Mouse (Mus musculus): ENCODE measurements around the gene Ntrk2.

Ntrk2 gene

GRCm38 (mm10) chr13:58964701-58965359 is 158.5 kb downstream of the Ntrk2 start:
- no peak for DNase-seq (ENCODE audit: extremely low spot score)

DNA sequence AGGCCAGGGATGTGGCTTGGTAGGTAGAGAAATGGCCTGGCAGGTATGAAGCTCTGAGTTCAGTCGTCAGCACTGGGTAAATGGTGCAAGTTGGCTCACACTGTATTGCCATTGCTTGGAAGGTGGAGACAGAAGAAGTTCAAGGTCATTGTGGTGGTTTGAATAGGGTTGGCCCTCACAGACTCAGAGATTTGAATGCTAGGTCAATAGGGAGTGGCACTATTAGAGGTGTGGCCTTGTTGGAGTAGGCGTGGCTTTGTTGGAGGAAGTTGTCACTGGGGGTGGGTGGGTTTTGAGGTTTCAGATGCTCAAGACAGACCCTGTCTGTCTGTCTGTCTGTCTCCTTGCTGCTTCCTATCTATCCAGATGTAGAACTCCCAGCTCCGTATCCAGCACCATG is 159.5 kb downstream of the Ntrk2 start:
- no peak for DNase-seq (ENCODE audit: extremely low spot score)

DNA sequence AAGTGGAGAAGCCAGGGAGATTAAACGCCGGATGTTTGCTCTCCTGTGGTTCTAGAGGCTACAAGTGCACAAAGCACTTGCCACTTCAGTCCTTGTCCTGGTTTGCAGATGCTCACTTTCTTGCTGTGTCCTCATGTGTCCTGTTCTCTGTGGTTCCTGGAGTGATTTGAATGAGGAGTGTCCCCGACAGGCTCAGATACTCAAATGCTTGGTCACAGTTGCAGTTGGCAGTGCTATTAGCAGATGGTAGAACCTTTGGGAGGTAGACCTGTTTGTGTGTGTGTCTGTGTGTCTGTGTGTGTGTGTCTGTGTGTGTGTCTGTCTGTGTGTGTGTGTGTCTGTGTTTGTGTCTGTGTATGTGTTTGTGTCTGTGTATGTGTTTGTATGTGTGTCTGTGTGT is 160.1 kb downstream of the Ntrk2 start:
- DNase-seq (ENCODE audit: extremely low spot score), result no peak

GRCm38 (mm10) chr13:58968168-58968567 is 161.8 kb downstream of the Ntrk2 start:
- DNase-seq (ENCODE audit: extremely low spot score), result no peak

GRCm38 (mm10) chr13:58971449-58971903 is 165.1 kb downstream of the Ntrk2 start:
- DNase-seq (ENCODE audit: extremely low spot score), result no peak

DNA sequence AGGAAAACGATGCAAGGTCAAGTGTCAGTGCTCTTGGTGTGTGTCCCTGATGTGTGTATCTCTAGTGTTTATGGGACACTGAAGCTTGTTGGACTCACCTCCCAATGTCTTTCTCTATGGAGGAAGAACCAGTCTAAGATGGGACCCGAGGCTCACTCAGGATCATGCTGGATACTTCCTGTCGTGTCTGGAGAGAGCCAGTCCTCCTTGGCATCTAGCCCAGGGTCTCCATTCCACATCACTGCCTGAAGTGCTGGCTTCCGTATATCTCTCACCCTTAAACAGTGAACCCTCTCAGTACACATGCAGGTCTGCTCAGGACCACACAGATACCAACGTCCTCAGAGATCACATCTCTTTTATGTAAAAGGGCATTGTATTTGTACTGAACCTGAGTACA is 166.1 kb downstream of the Ntrk2 start:
- no peak for DNase-seq (ENCODE audit: extremely low spot score)

DNA sequence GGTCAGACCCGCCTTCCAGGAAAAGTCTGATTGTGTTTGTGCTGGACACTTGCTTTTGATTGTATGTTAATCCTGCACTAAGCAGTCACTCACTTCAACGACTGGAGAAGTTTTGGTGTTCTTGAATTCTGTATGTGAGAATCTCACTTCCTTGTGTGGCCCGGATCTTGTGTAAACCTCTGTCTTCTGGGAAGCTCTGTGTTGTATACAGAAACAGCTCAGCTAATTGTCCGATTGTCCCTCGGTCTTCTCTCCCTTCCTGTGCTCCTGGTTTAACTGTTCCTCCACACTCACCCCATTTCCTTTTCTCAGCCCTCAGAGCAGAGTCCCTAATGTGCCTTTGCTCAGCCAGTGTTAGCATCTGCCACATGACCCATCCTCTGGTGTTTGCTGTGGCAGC is 190.1 kb downstream of the Ntrk2 start:
- DNase-seq (ENCODE audit: extremely low spot score), result no peak

- no peak for DNase-seq (ENCODE audit: extremely low spot score)
Measured at GRCm38 (mm10) chr13:58997763-58998162, 191.4 kb downstream of the Ntrk2 start.

DNA sequence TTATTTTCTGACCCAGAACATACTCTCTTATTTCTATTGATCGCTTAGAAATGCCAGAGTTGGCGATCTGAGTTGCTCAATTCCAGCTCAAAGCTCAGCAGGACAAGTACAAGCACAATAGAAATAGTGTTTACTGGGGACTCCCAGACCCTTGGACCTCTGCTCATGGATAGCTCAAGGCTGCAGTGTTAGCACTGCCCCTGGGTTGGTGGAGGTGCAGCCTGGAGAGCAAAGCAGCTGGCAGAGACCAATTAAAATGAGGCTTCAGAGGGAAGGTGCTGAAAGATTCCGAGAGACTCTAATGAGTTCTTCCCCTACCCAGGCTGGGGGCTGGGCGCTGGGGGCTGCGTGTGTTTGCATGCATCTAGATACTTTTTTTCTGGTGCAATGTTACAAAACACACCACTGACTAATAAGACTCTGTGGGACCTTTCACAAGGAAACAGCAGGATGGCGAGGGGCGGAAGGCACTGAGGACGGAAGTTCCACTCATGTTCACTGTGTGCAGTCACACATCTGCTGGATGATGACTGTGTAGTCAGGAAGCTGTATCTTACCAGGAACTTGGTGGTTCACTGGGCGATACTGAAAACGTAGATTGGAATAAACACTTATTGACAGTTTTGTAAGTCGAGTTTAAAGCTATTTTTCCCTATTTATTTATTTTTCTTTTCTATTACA is 193.1 kb downstream of the Ntrk2 start:
- DNase-seq (ENCODE audit: extremely low spot score), result no peak

GRCm38 (mm10) chr13:59002943-59003806 is 196.8 kb downstream of the Ntrk2 start:
- no peak for DNase-seq (ENCODE audit: extremely low spot score)

DNA sequence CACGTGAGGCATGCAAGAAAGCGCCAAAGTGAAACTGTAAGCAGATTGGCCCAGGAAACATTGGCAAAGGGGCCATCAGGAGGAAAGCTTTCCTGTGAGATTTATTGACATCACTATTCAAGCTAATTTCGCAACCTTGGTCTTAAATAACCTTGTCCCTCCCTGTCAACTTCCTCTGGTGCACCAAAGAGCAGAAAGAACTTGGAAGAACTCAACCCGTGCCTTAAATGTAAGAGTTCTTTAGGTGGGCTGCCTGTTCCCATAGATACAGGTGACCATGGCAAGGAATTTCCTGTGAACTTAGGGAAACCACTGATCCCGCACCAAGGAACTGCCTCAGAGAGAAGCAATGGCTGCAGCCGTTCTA is 197.4 kb downstream of the Ntrk2 start:
- DNase-seq (ENCODE audit: extremely low spot score), result no peak

DNA sequence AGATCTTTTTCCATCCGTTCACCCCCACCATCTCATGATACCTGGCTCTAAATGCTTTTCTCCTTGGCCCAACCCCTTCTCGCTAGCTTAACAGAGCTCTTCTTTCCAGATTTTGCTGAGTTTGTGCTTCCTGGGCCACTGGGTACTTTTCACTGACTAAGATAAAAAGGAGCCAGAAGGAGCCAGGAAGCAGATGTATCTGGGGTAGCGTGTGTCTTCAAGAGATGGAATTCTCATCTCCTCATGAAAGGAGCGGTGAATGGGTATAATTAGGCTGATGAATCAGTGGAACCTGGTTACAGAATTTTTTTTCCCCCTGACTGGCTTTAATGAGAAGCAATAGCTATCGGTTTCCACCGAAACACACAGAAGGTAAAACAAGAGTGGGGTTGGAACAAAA is 198.2 kb downstream of the Ntrk2 start:
- no peak for DNase-seq (ENCODE audit: extremely low spot score)

GRCm38 (mm10) chr13:59009855-59010254 is 203.5 kb downstream of the Ntrk2 start:
- no peak for DNase-seq (ENCODE audit: extremely low spot score)

GRCm38 (mm10) chr13:59010893-59011529 is 204.6 kb downstream of the Ntrk2 start:
- DNase-seq (ENCODE audit: extremely low spot score), result peak; percentile 33

DNA sequence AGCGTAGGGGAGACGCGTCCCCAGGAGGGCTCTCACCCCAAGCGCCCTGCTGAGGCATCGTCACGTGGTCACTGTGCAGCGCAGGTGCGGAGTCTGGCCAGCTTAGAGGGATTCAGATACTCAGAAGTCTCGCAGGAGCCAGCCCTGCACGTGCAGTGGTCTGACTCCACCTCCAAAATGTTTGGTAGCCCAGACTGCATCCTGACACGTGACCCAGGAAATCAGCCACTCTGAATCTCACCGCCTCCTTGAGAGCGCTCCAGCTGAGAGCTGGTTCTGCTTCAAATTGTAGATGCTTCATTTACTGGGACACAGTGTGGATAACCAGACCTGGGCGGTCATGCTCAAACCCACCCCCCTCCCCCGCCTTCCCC is 205.1 kb downstream of the Ntrk2 start:
- DNase-seq (ENCODE audit: extremely low spot score), result peak; percentile 71

- DNase-seq (ENCODE audit: extremely low spot score), result no peak
Measured at GRCm38 (mm10) chr13:59015360-59015759, 209.0 kb downstream of the Ntrk2 start.

DNA sequence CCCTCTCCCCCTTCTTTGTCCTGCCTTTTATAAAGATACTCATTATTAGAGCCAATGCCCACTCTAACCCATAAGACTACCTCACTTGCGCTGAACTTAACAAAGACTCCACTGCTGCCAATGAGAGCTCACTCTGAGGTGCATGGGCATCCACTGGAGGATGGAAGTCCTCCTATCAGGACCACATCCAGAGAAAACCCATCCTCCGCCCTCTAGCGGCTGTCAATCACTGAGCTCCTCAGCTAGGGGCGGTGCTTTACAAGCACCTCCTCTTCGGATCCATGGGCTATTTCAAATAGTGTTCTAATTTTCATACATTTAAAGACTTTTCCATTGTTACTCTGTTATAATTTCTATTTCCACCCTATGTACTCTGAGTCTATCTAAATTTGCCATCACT is 210.8 kb downstream of the Ntrk2 start:
- no peak for DNase-seq (ENCODE audit: extremely low spot score)

DNA sequence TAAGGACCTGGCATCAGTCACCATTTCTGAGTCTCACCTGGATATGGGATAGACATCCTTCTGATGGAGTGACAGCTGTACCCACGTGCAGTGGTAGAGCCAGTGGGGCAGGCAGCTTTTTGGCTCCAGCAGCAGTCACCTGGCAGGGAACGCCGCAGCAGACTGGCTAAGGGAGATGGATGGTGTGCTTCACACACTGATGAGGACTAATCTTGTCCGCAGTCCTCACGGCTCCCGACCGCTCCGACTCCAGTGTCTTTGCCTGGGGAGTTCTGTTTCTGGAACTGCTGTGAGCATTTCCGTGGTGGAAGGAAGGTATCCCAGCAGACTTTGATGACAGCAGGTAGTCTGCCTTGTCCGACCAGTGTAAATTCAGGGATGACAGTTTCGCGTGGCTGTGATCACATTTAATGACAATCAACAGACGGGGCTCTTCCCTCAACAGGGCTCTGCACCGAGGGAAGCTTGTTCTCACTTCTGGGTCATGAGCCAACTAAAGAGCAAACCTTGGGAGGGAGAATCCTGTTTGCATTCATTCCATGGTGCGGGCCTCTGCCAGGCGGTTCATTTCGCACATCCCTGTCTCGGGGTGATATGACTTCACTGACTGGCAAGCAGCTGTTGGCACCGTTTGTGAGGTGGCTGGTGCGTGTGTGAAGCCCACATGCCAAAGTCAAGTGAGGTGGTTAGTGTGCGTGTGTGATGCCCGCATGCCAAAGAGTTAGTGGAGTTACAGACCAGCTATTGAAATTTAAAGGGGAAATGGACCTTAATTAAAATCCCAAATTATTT is 216.1 kb downstream of the Ntrk2 start:
- no peak for DNase-seq (ENCODE audit: extremely low spot score)

DNA sequence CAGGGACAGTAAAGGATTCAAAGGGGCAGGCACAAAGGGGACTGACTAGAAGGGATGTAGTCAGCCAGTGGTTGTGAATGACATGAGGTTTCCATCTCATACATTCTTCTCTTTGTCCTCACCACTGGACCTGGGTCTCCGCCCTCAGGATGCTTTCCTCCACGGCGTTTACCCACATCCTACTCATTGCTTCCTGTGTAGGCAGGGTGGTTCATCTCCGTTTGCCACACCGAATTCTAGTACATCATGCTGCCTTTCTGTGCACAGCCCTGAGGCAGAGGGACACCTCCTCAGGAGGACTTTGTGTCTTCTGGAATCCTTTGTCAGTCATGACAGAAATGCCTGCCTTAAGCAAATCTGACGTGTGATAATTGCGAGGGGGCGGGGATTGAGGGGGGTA is 219.3 kb downstream of the Ntrk2 start:
- DNase-seq (ENCODE audit: extremely low spot score), result no peak

DNA sequence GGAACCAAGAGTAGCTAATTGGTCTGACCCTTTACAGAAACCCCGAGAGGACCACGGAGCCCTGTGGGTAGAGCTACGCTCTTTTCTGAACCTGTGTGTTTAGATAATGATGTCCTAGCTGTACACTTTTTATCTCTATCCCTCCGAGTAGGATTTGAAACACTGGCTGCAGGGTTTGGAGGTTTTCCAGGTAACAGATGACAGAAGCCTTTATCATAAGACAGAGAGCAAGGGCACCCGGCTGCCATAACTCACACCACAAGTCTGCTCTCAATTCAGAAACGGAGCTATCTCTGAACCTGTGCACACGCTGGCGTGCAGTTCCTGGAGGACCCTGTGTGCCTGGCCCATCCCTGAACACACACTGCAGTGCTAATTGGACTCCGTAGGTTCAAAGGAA is 221.1 kb downstream of the Ntrk2 start:
- DNase-seq (ENCODE audit: extremely low spot score), result no peak

- DNase-seq (ENCODE audit: extremely low spot score), result no peak
Measured at GRCm38 (mm10) chr13:59028546-59028945, 222.2 kb downstream of the Ntrk2 start.
